Mouse (Mus musculus): ENCODE data around the gene Lmo7.

GRCm38 (mm10) chr14:101915867-101916266 is 186.1 kb downstream of the Lmo7 start:
- TF ChIP-seq POLR2A (IDR thresholded peaks at IDR 0.05; ENCODE audit: low read depth, low read length) (no peak), CTCF (IDR thresholded peaks at IDR 0.05; ENCODE audit: extremely low read depth, insufficient read depth, insufficient read length, insufficient replicate concordance) (no peak)

Data from spleen, adult 2 months (tissue).